Mouse (Mus musculus) heart, embryonic 14.5 days (tissue): Measurements from ENCODE around the gene Agtrap. TPM values are rescaled to one million over a fixed set of nuclear protein-coding genes. Genes with fewer than 3 reads are reported as not detected.
"Not testable (repeated sequence)": the region's sequence is repeated elsewhere in the genome, so short reads cannot be mapped to it uniquely, and the experiment has no call there.

Experiments
- ATAC-seq: fragments of 200-750 bp; cut with Nextera tagmentation; 2 replicates; pipeline ENCODE4 v1.8.0; 2017; ENCODE audit warnings: low read depth, moderate TSS enrichment; ENCODE audit not compliant: insufficient number of reproducible peaks, insufficient read depth, low FRiP score
- H3K27ac ChIP-seq, 2 experiments: fragments of 200-500 bp in 1 of 2; fragments of 300-500 bp in 1 of 2; sonication (generic) in 1 of 2; replicated peaks in 1 of 2; 2 replicates each; pipeline ENCODE4 v1.5.1; 2012 to 2014; ENCODE audit warnings: low read depth in 2 of 2, low read length in 2 of 2, control low read depth in 1 of 2, mild to moderate bottlenecking in 1 of 2, mixed read lengths in 1 of 2; ENCODE audit not compliant: control insufficient read depth in 1 of 2, insufficient read depth in 1 of 2
- H3K27me3 ChIP-seq: fragments of 300-500 bp; sonication (generic); 2 replicates; pipeline ENCODE4 v1.6.1; 2014; ENCODE audit warnings: mild to moderate bottlenecking, low read length, control low read depth; ENCODE audit not compliant: control insufficient read depth, insufficient read depth
- H3K36me3 ChIP-seq: fragments of 300-500 bp; sonication (generic); 2 replicates; pipeline ENCODE4 v1.6.1; 2014; ENCODE audit warnings: mild to moderate bottlenecking, control low read depth, low read length, mixed read lengths; ENCODE audit not compliant: control insufficient read depth, insufficient read depth
- H3K4me1 ChIP-seq, 2 experiments: fragments of 200-500 bp in 1 of 2; fragments of 300-500 bp in 1 of 2; sonication (generic) in 1 of 2; 2 replicates each; pipeline ENCODE4 v1.6.1; 2012 to 2014; ENCODE audit warnings: low read length in 2 of 2, control low read depth in 1 of 2, mixed read lengths in 1 of 2; ENCODE audit not compliant: control insufficient read depth in 2 of 2, insufficient read depth in 2 of 2
- H3K4me2 ChIP-seq: fragments of 300-500 bp; sonication (generic); 2 replicates; pipeline ENCODE4 v1.6.1; 2014; ENCODE audit warnings: mild to moderate bottlenecking, low read length
- H3K4me3 ChIP-seq, 2 experiments: fragments of 200-500 bp in 1 of 2; fragments of 300-500 bp in 1 of 2; sonication (generic) in 1 of 2; 2 replicates each; pipeline ENCODE4 v1.5.1; 2012 to 2014; ENCODE audit warnings: low read length in 2 of 2, mild to moderate bottlenecking in 2 of 2, control low read depth in 1 of 2, low read depth in 1 of 2, moderate library complexity in 1 of 2; ENCODE audit not compliant: control insufficient read depth in 1 of 2, insufficient read depth in 1 of 2
- H3K9ac ChIP-seq: fragments of 300-500 bp; sonication (generic); 2 replicates; pipeline ENCODE4 v1.6.1; 2014; ENCODE audit warnings: mild to moderate bottlenecking, low read length
- H3K9me3 ChIP-seq: fragments of 300-500 bp; sonication (generic); 2 replicates; pipeline ENCODE4 v1.6.1; 2016; ENCODE audit warnings: low read length, control low read depth; ENCODE audit not compliant: control insufficient read depth
- WGBS: fragments of 180-500 bp; shearing (Covaris S2); extraction: QIAGEN DNeasy Blood & Tissue Kit; methylation state at CpG from one replicate; pipeline ENCODE4 v1.1.7; 2014; 5-methylcytosine and 5-hydroxymethylcytosine counted together
- polyA plus RNA-seq: library from polyadenylated mRNA; unstranded; fragments of >200 nt; fragmentation: Nextera tagmentation; extraction: Ambion mirVana; gene quantifications from 2 replicates; pipeline ENCODE4 v1.2.1, GENCODE M21; 2014

Gene Agtrap
- polyA plus RNA-seq, 1 experiment from 2014 or later = 19.5 TPM

- Histone ChIP-seq H3K9ac (no peak overlapping the region), H3K9me3 (no peaks in the 10 kb centered on the region), H3K27me3 (no peaks in the 10 kb centered on the region), H3K4me1 (peaks cover 4 to 10% of the 10 kb centered on the region in 2 experiments; a peak in 2 of 4 replicates), H3K4me2 (no peak overlapping the region), H3K36me3 (peaks cover 99% of the 10 kb centered on the region), H3K27ac (no peak overlapping the region), H3K4me3 (no peak overlapping the region)
- 94% methylated on average over 12 of the region's 12 CpGs for WGBS
- ATAC-seq = no peak
These were observed 34.4 kb downstream of the Agtrap start for GRCm38 (mm10) chr4:148053417-148053920.

GRCm38 (mm10) chr4:148052976-148053375 lies 34.9 kb downstream of the Agtrap start:
- Histone ChIP-seq H3K9me3 (no peaks in the 10 kb centered on the region), H3K27ac (no peak overlapping the region), H3K4me1 (peaks cover 4 to 10% of the 10 kb centered on the region in 2 experiments; a peak in 2 of 4 replicates), H3K4me3 (no peak overlapping the region), H3K27me3 (no peaks in the 10 kb centered on the region), H3K9ac (no peak overlapping the region), H3K4me2 (no peak overlapping the region), H3K36me3 (peaks cover 99% of the 10 kb centered on the region)
- 65% methylated on average over 2 of the region's 2 CpGs for WGBS
- ATAC-seq = no peak

GRCm38 (mm10) chr4:148051886-148052285 lies 35.9 kb downstream of the Agtrap start:
- ATAC-seq = no peak
- H3K27me3 ChIP-seq = no peaks in the 10 kb centered on the region
- no peak overlapping the region for H3K27ac ChIP-seq
- 88% methylated on average over 11 of the region's 11 CpGs for WGBS
- peaks cover 2 to 6% of the 10 kb centered on the region in 2 experiments; a peak in 2 of 4 replicates for H3K4me1 ChIP-seq
- H3K4me2 ChIP-seq = no peak overlapping the region
- no peaks in the 10 kb centered on the region for H3K9me3 ChIP-seq
- H3K36me3 ChIP-seq = peaks cover 97% of the 10 kb centered on the region
- no peak overlapping the region for H3K9ac ChIP-seq
- no peak overlapping the region for H3K4me3 ChIP-seq

- Histone ChIP-seq H3K27ac (no peak overlapping the region), H3K4me1 (no peaks in the 10 kb centered on the region), H3K9me3 (no peaks in the 10 kb centered on the region), H3K36me3 (peaks cover 90% of the 10 kb centered on the region), H3K27me3 (no peaks in the 10 kb centered on the region), H3K4me2 (no peak overlapping the region), H3K4me3 (no peak overlapping the region), H3K9ac (no peak overlapping the region)
- WGBS = 94% methylated on average over 13 of the region's 13 CpGs
- ATAC-seq = no peak
These were observed 36.6 kb downstream of the Agtrap start for GRCm38 (mm10) chr4:148051046-148051776.

GRCm38 (mm10) chr4:148050396-148050914 lies 37.4 kb downstream of the Agtrap start:
- not testable (repeated sequence) for H3K4me2 ChIP-seq, H3K27ac ChIP-seq, ATAC-seq, H3K9ac ChIP-seq, H3K4me3 ChIP-seq, H3K9me3 ChIP-seq, H3K27me3 ChIP-seq, H3K4me1 ChIP-seq
- peaks cover 87% of the 10 kb centered on the region for H3K36me3 ChIP-seq
- 91% methylated on average over 3 of the region's 3 CpGs for WGBS

GRCm38 (mm10) chr4:148046450-148047031 lies 41.3 kb downstream of the Agtrap start:
- H3K4me3 ChIP-seq = no peak overlapping the region
- no peak overlapping the region for H3K9ac ChIP-seq
- no peak overlapping the region for H3K4me2 ChIP-seq
- H3K27ac ChIP-seq = no peak overlapping the region
- H3K9me3 ChIP-seq = no peaks in the 10 kb centered on the region
- peaks cover 76% of the 10 kb centered on the region for H3K36me3 ChIP-seq
- no peaks in the 10 kb centered on the region for H3K27me3 ChIP-seq
- no peak for ATAC-seq
- peaks cover 6 to 12% of the 10 kb centered on the region in 2 experiments for H3K4me1 ChIP-seq
- 39% methylated on average over 4 of the region's 4 CpGs for WGBS

GRCm38 (mm10) chr4:148044113-148044512 lies 43.7 kb downstream of the Agtrap start:
- Histone ChIP-seq H3K4me2 (no peak overlapping the region), H3K4me1 (peaks cover 20 to 35% of the 10 kb centered on the region in 2 experiments)

More at GRCm38 (mm10) chr4:148044113-148044512, 43.7 kb downstream of the Agtrap start:
- no peaks in the 10 kb centered on the region for H3K27me3 ChIP-seq
- H3K27ac ChIP-seq = no peak overlapping the region
- no peak overlapping the region for H3K4me3 ChIP-seq
- WGBS = 75% methylated on average over 2 of the region's 2 CpGs
- ATAC-seq = no peak
- no peaks in the 10 kb centered on the region for H3K9me3 ChIP-seq
- no peak overlapping the region for H3K9ac ChIP-seq
- H3K36me3 ChIP-seq = peaks cover 52% of the 10 kb centered on the region
